Mouse (Mus musculus) megakaryocyte, embryonic 14.5 days (primary cell): Measurements from ENCODE around the gene Sptssb.

Experiments
- FLI1 ChIP-seq: IDR thresholded peaks from 2 replicates; pipeline ENCODE4 v1.6.1; 2012; ENCODE audit warnings: low read length, inconsistent platforms, mixed read lengths
- GATA1 ChIP-seq: IDR thresholded peaks from 3 replicates; pipeline ENCODE4 v1.6.1; 2012; ENCODE audit warnings: mixed read lengths, low read length, inconsistent platforms, borderline replicate concordance

DNA sequence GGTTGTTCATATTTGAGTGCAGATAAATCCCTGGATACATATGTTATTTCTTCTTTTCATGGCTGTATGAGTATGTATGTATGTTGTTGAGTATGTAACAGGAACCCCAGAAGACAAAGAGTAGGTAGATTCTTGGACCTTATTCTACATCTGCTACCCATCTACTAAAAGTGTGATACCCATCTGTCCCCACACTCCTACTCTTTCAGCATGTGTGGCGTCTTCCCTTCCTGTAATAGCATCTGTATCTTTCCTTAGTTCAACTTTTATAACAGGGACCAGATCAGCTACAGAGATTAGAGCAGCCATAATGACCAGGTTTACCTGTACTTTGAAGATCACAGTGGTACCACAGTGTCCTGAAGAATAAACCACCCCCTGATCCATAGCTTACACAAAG, 56.6 kb downstream of the Sptssb start:
- TF ChIP-seq FLI1 (no peak), GATA1 (no peak)
